Mouse (Mus musculus) megakaryocyte-erythroid progenitor cell, adult 5-6 weeks (primary cell): ENCODE results near the gene Pacrg. TPM values are rescaled to one million over a fixed set of nuclear protein-coding genes. Genes with fewer than 3 reads are reported as not detected.

Source experiments
- ATAC-seq: replicated peaks from 2 replicates; pipeline ENCODE4 v1.8.0; 2016; ENCODE audit warnings: mild to moderate bottlenecking, inconsistent platforms; ENCODE audit not compliant: severe bottlenecking, poor library complexity, low FRiP score, low TSS enrichment
- total RNA-seq, 2 experiments: library from RNA; stranded (forward) in 1 of 2; stranded (reverse) in 1 of 2; fragments of 200-1000, 215-1000 nt in 1 of 2; fragments of >200 nt in 1 of 2; fragmentation: Nextera tagmentation in 1 of 2; gene quantifications; 2 replicates each; pipeline ENCODE4 v1.2.3; 2014 to 2017

Pacrg gene
- total RNA-seq, 2 experiments from 2014 or later: 1.7 TPM; not detected in 1

GRCm38 (mm10) chr17:10507466-10507865 is 332.6 kb downstream of the Pacrg start:
- no peak for ATAC-seq

- no peak for ATAC-seq
Observed at GRCm38 (mm10) chr17:10506896-10507295, 333.2 kb downstream of the Pacrg start.

- no peak for ATAC-seq
Observed at GRCm38 (mm10) chr17:10501439-10501838, 338.7 kb downstream of the Pacrg start.

GRCm38 (mm10) chr17:10500795-10501432 is 339.2 kb downstream of the Pacrg start:
- peak; percentile 50; the same call in 1 of the 2 replicates for ATAC-seq

GRCm38 (mm10) chr17:10498935-10499655 is 341.0 kb downstream of the Pacrg start:
- no peak for ATAC-seq

GRCm38 (mm10) chr17:10497781-10498420 is 342.2 kb downstream of the Pacrg start:
- no peak for ATAC-seq

GRCm38 (mm10) chr17:10496066-10496465 is 344.0 kb downstream of the Pacrg start:
- ATAC-seq: no peak

GRCm38 (mm10) chr17:10495588-10495987 is 344.5 kb downstream of the Pacrg start:
- ATAC-seq: no peak

GRCm38 (mm10) chr17:10493124-10493523 is 347.0 kb downstream of the Pacrg start:
- no peak for ATAC-seq

GRCm38 (mm10) chr17:10490374-10491169 is 349.5 kb downstream of the Pacrg start:
- ATAC-seq: no peak

- ATAC-seq: no peak
Observed at GRCm38 (mm10) chr17:10488873-10489272, 351.2 kb downstream of the Pacrg start.

GRCm38 (mm10) chr17:10483945-10484546 is 356.1 kb downstream of the Pacrg start:
- ATAC-seq: no peak

GRCm38 (mm10) chr17:10481081-10481480 is 359.0 kb downstream of the Pacrg start:
- no peak for ATAC-seq

- ATAC-seq: no peak
Observed at GRCm38 (mm10) chr17:10479020-10479707, 360.9 kb downstream of the Pacrg start.

GRCm38 (mm10) chr17:10478377-10478776 is 361.7 kb downstream of the Pacrg start:
- no peak for ATAC-seq

GRCm38 (mm10) chr17:10476807-10477206 is 363.3 kb downstream of the Pacrg start:
- ATAC-seq: no peak

- ATAC-seq: no peak
Observed at GRCm38 (mm10) chr17:10474972-10475371, 365.1 kb downstream of the Pacrg start.

GRCm38 (mm10) chr17:10473826-10474384 is 366.2 kb downstream of the Pacrg start:
- no peak for ATAC-seq

GRCm38 (mm10) chr17:10473175-10473574 is 366.9 kb downstream of the Pacrg start:
- no peak for ATAC-seq
